Mouse (Mus musculus): ENCODE results near the gene Abhd10. TPM values are rescaled to one million over a fixed set of nuclear protein-coding genes. Genes with fewer than 3 reads are reported as not detected.

Gene Abhd10
- total RNA-seq (2021) = 10 to 100 TPM; 23.1 to 26.9 TPM

GRCm38 (mm10) chr16:45742615-45743476, at the start of gene Abhd10:
Gene Abhd10, minus strand, starts transcription at chr16:45742955.
- peak; percentile 98 for DNase-seq

- no peak for DNase-seq
These were observed 48.5 kb upstream of the Abhd10 start for GRCm38 (mm10) chr16:45791286-45791685.

GRCm38 (mm10) chr16:45789311-45789710, 46.6 kb upstream of the Abhd10 start:
- DNase-seq = no peak

GRCm38 (mm10) chr16:45787650-45788049, 44.9 kb upstream of the Abhd10 start:
- DNase-seq = no peak

GRCm38 (mm10) chr16:45786639-45787038, 43.9 kb upstream of the Abhd10 start:
- DNase-seq = no peak

- DNase-seq = no peak
These were observed 37.2 kb upstream of the Abhd10 start for GRCm38 (mm10) chr16:45780001-45780400.

GRCm38 (mm10) chr16:45774813-45775212, 32.1 kb upstream of the Abhd10 start:
- DNase-seq = no peak

- no peak for DNase-seq
These were observed 28.2 kb upstream of the Abhd10 start for GRCm38 (mm10) chr16:45770914-45771313.

GRCm38 (mm10) chr16:45767853-45768640, 25.3 kb upstream of the Abhd10 start:
- DNase-seq = no peak

- DNase-seq = no peak
These were observed 24.7 kb upstream of the Abhd10 start for GRCm38 (mm10) chr16:45767434-45767833.

GRCm38 (mm10) chr16:45765801-45766494, 23.2 kb upstream of the Abhd10 start:
- no peak for DNase-seq

- no peak for DNase-seq
These were observed 22.3 kb upstream of the Abhd10 start for GRCm38 (mm10) chr16:45765102-45765501.

GRCm38 (mm10) chr16:45762859-45763505, 20.2 kb upstream of the Abhd10 start:
- no peak for DNase-seq

GRCm38 (mm10) chr16:45761425-45761824, 18.7 kb upstream of the Abhd10 start:
- no peak for DNase-seq

- DNase-seq = no peak
These were observed 16.0 kb upstream of the Abhd10 start for GRCm38 (mm10) chr16:45758726-45759269.

GRCm38 (mm10) chr16:45757421-45758078, 14.8 kb upstream of the Abhd10 start:
- DNase-seq = peak; percentile 65

- peak; percentile 42 for DNase-seq
These were observed 14.1 kb upstream of the Abhd10 start for GRCm38 (mm10) chr16:45756855-45757254.

- no peak for DNase-seq
These were observed 913 bp upstream of the Abhd10 start for GRCm38 (mm10) chr16:45743591-45744144.

GRCm38 (mm10) chr16:45737880-45738279, 4.9 kb downstream of the Abhd10 start:
- DNase-seq = no peak

GRCm38 (mm10) chr16:45736724-45737123, 6.0 kb downstream of the Abhd10 start:
- DNase-seq = no peak

- DNase-seq = no peak
These were observed 13.6 kb downstream of the Abhd10 start for GRCm38 (mm10) chr16:45729163-45729562.

Data from heart, postnatal 4 days (tissue).